Mouse (Mus musculus): ENCODE results near the gene Wdr17.

DNA sequence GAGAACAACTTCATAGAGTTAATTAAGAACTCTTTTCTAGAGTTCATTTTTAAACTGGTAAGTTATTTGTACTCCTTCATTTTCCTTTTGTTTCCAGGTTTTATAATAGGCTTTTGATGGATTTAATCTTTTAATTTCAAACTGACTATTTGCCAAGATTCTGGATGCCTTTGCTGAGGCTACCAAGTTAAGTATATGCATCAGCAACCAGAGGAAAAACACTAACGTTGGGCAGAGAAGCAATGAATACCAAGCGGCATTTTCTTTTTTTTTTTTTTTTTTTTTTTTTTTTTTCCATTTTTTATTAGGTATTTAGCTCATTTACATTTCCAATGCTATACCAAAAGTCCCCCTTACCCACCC lies 94.3 kb downstream of the Wdr17 start:
- TF ChIP-seq HCFC1 (IDR thresholded peaks at IDR 0.05; ENCODE audit: borderline replicate concordance, insufficient read depth, low read length) (no peak), ZC3H11A (IDR thresholded peaks at IDR 0.05; ENCODE audit: borderline replicate concordance, low read depth, low read length) (no peak), CHD2 (IDR thresholded peaks at IDR 0.05; ENCODE audit: low read depth, low read length) (no peak), MAFK (IDR thresholded peaks at IDR 0.05; ENCODE audit: insufficient read depth, low read depth, low read length) (no peak), ZNF384 (IDR thresholded peaks at IDR 0.05; ENCODE audit: low read depth, low read length) (no peak)

All from ES-E14 (cell line).